Mouse (Mus musculus) spleen, postnatal 36 days (tissue): ENCODE results near the gene Yeats2.
"Not testable (repeated sequence)": the region's sequence is repeated elsewhere in the genome, so short reads cannot be mapped to it uniquely, and the experiment has no call there.

Experiments used
- DNase-seq, 2 experiments: peaks; one replicate each; pipeline ENCODE4 v3.0.0; 2022; ENCODE audit warnings: low spot score in 2 of 2, mixed read lengths in 1 of 2

Gene Yeats2

DNA sequence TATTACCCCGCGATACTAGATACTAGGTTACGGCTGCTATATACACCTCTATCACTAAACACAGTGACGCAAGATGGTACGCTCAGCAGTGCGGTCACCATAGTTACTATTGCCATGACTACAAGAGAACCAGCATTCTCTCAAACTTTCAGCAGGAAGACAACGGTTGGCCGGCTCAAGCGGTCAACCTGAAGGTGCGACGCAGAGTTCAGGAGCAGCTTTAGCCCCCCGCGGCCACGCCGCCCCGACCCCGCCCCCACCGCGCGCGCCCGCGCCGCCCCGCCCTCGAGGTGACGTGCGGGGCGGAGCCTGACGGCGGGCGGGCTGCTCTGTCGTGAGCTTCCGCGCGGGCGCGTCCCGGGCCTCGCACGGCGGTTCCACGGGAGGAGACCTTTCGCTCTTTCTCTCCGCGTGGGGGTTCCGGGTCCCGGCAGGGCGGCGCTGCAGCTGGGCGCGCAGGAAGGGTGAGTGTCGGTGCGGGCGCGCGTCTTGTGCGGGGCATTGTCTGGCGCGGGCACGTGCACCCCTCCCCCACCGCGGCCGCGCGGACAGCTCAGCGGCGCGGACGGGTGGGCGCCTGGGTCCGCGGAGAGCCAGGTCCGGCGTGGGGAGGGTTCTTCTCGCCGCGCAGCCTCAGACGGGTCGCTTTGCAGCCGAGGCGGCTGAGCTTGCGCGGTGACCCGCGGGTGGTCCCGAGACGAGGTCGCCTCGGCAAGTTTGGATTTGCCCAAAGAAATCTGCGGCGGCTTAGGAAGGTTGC lies at the start of gene Yeats2:
TSS of gene Yeats2 (plus strand) at position 292 of the 760 bp plus-strand sequence.
- peak; percentile 80 to 82 for DNase-seq

DNA sequence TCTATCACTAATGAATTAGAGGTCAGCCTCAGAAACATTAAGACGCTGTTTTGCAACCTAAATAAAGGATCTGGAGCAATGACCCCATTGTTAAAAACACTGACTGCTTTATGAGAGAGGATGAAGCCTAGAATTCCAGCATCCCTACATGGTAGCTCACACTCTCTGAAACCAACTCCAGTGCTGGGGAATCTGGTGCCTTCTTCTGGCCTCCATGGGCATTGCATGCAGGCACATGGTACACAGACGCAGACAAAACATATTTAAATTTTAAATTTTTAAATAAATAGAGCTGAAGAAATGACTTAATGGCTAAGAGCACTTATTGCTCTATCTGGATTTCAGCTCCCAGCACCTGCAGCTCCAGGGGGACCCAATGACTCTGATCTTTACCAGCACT lies 44.9 kb upstream of the Yeats2 start:
- DNase-seq, result no peak

DNA sequence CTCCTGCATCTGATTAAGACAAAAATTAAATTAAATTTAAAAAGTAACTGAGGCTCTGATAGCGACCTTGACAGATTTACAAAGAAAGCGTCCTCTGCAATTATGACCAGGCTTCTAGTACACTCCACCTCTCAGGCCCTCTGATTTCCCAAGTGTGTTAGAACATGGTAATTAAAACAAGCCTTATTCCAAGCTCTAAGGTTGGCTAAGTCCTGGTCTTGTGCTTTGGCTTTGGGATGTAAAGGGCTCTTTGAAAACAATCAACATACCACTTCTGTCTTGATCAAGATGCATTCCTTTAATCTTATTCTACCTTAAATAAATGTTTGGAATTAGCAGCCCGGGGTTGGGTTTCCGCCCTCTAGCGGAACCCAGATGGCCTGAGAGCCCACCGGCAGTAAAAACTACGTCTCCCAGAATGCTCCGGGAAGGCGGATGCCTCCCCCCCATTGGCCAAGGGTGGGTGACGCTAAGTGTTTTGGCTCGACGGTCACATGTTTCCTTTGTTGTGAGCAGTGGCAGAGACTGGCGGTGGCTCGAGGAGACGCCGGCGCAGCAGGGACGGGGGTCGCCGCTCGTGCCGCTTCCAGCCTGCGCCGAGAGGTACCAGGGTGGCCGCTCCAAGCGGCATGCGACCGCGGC lies 43.7 kb upstream of the Yeats2 start, which contains the start of gene Klhl24:
TSS of gene Klhl24 (plus strand) at position 474 of the 642 bp plus-strand sequence.
- DNase-seq, result peak; percentile 94 to 96

DNA sequence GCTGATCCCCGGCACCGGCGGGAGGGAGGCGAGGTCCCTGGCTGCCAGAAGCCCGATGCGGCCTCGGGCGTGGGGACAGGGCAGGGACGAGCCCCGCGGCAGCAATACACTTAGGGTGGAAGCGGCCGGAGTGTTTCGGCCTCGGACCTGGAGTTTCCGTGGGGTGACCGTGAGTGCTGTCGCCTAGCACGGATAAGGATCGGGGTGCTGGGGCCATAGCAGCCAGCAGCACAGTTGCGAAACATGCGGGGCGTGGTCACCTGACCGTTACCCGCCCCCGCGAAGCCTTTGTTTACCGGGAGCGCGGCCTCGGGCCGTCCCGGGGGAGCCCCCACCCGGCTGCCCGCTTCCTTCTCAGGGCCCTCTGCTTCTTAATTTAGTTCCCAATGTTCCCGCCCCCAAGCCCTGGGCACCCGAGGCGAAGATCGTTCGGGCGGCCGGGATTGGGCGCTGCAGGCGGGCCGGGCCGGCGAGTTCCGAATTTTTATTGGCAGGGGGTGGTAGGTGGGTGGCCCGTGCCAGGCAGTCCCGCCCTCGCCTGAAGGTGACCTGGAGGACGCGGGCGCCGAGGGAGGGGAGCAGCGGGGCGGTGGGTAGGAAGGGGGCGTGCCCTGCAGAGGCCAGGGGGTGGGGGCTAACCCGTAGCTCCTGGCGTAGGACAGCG lies 43.0 kb upstream of the Yeats2 start:
- peak; percentile 97 to 98 for DNase-seq

DNA sequence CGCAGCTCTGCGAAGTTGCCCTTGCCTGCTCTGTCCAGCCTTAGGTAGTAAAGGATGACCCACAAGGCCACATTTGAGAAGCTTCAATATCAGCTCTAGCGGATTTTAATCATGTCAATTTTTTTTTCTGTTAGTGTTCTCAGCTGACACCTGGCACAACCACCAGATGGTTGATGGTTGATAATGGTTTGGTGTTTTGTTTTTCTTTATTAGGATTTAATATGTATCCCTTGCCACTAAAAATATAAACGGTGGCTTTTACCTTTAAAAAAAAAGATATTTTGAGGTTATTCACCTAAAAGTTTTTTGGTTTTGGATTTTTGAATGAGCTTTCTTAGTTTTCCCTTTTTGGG lies 42.5 kb upstream of the Yeats2 start:
- DNase-seq, result no peak

DNA sequence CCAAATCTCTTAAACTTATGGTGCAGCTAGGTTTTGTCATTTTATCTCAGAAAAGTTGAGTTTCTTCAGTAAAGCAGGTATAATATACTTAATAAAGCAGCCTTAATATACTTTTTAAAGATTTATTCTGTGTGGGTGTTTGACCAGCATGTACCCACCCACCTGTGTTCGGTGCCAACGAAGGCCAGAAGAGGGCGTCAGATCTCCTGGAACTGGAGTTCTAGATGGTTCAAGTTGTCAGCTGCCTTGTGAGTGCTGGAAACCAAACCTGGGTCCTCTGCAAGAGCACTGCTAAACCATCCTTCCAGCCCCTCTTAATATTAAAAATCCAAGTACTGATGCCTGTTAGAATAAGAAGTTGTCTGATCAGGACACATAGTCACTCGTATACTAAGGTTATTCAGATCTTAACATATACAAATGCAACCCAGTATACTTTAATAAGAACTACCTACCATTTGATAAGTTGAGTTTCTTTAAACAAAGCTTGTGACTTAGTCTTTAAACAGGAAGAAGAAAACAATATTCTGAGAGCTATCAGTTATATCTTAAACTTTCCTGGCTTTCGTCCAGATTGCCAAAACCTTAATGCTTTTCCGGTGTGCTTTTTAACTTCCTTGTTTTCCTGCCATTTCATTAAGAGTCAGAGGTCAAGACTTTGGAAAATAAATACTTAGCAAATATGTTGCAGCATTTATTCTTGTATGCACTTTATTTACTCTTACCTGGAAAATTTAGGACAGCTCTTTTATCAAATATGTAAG lies 41.8 kb upstream of the Yeats2 start:
- peak; percentile 13 to 29 for DNase-seq

DNA sequence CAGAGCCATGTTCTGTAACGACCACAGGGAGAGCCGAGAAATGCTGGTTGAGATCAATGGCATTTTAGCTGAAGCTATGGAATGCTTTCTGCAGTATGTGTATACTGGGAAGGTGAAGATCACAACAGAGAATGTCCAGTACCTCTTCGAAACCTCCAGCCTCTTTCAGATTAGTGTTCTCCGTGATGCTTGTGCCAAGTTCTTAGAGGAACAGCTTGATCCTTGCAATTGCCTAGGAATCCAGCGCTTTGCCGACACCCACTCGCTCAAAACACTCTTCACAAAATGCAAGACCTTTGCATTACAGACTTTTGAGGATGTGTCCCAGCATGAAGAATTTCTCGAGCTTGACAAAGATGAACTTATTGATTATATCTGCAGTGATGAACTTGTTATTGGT lies 33.9 kb upstream of the Yeats2 start:
- DNase-seq, result no peak

DNA sequence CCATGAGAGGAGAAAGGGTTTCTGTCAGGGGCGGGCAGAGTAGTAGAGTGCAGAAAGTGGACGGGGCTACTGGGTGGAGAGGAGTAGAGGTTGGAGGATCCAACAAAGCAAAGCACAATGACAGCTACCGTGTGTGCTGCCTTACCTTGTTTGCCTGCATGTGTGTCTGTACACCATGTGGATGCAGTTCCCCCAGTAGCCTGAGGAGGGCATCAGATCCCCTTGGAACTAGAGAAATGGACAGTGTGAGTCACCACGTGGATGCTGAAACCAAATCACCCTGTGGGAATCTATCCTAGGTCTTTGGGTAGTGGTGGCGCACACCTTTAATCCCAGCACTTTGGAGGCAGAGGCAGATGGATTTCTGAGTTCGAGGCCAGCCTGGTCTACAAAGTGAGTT lies 31.9 kb upstream of the Yeats2 start:
- DNase-seq, result no peak

DNA sequence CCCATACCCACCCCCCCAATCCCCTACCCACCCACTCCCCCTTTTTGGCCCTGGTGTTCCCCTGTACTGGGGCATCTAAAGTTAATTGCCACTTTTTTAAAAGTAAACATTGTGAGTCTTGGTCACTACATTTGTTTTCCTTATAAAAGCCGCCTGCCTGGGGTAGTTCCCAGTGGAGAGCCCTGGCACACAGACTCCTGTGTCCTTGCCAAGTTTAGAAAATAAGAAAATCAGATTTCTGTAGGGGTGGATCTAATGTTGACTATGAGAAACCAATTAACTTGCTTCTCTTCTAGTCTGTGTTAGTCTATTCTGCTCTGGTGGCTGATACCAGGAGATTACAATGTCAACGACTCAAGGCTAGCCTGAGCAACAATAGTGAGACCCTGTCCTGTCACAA lies 28.2 kb upstream of the Yeats2 start:
- no peak for DNase-seq

DNA sequence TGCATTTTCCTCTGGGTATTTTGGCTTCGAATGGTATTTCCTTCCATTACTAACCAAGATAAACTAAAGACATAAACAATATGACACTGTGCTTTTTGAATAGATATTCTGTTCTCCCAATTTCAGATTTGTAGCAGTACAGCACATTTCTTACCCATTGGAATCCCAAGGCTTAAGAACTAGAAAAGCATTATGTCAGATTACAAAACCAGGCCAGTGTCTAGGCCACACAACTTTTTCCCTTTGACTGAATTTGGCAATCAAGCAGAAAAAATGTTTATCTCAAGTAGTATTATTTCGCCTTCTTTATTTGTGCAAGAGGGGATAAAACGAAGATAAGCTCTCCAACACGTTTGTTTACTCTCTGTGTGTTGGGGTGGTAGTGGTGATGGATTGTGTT lies 24.8 kb upstream of the Yeats2 start:
- no peak for DNase-seq

DNA sequence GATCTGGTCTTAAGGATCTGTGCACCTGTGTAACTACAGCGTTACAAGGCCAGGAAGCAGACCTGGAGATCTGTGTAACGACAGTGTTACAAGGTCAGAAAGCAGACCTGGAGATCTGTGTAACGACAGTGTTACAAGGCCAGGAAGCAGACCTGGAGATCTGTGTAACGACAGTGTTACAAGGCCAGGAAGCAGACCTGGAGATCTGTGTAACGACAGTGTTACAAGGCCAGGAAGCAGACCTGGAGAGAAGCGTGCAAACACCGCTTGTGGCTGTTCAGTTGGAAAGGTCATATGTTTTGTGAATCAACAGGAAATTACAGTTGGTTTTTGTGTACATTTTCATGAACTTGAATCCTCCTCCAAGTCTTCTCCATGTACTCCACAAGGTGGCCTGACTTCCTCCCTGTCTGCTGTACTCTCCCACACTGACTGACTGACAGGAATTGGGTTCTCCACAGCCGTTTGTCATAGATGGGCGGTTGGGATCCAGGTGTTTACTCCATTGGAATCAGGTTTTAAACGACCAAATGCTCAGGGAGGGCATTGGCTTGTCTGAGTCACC lies 14.5 kb upstream of the Yeats2 start:
- DNase-seq, result not testable (repeated sequence)

DNA sequence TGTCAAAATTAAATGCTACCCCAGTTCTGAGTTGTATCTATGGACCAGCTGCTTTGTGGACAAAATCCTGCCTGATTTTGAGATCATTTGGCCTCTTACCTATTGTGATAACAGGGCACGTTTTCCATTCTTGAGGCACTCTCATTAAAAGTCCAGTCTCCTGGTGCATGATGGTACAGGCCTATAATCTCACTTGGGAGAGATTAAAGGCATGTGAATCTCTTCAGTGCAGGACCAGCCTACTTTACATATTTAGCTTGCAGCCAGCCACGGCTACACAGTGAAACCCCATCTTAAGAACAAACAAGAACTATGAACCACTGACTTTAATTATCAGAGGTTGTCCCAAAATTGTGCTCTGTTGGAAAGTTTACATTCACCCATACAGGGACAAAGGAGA lies 10.5 kb upstream of the Yeats2 start:
- DNase-seq, result no peak

DNA sequence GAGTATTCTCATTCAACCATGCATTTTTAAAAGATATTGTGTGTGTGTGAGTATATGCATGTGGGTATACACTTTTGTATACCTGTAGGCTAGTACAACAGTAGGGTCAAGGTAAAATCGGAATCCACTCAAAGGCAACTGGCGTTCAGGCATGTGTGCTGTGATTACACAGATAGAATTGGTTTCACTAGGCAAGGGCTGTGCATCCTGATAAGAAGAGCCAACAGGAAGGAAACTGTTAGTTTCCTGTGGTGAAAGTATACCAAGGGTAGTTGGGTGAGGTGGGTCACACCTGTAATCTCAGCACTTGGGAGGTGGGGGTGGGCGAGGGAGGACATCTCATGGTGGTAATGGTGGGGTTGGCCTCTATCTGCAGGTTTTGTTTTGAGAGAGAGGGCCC lies 3.7 kb downstream of the Yeats2 start:
- DNase-seq, result no peak

DNA sequence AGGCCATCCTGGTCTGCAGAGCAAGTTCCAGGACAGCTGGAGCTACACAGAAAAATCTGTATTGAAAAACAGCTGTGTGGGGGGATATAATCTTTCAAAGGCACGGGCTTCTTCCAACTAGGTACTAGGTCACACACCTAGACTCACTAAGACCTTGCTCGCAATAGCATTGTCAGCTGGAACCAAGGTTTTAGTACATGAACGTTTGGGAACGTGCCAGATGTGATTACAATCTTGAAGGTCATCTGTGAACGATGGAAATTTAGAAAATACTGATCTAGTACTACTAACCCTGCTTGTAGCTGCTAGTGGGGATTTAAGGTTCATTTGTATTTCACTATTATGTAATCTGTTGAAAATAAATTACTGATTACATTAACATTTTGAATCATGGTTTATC lies 11.1 kb downstream of the Yeats2 start:
- DNase-seq, result no peak

DNA sequence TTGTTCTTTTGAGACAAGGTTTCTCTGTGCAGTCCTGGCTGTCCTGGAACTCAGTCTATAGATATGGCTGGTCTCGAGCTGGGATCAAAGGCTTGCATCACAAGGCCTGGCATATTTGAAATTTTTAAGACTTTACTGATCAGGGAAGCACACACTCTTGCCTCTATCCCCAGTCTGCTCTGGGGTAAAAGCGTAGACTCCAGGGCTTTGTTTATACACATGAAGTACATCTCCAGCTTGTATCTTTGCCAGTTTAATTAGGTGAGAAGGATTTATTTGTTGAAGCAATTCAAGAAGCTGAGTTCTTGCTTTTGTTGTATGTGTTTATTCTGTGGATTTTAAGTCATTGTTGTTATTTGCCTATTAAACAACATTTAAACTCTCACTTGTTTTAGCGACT lies 12.9 kb downstream of the Yeats2 start:
- no peak for DNase-seq

DNA sequence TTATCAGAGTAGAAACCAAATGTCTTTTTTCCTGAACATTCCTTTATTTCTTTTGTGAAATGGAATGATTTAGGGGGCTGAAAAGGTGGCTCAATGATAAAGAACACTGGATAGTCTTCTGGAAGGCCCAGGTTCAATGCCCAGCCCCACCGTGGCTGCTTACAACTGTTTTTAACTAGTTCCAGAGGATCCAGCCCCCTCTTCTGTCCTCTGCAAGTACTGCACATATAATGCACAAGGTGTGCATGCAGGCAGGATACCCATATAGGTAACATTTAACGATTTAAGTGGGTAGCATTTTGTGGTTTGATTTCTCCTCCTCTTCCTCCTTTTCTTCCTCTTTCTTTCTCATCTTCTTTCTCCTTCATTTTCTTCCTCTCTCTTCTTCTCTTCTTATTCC lies 19.3 kb downstream of the Yeats2 start:
- no peak for DNase-seq

DNA sequence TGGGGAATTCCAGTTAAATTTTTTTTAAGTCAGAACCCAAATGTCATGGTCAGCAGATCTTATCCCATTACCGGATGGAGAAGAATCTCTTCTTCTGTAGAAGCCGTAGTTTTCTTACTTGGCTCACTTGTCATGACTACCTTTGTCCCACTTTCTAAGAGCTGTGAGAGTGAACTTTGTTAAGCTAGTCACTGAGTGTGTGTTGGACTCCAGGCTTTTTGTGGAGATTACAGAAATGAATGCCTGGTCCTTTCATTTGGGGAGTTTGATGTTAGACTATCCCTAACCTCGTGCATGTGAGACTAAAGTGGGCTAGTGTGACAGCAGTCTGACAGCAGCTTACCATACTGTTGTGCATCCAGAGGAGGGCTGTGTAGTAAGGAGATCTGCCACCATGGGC lies 28.2 kb downstream of the Yeats2 start:
- no peak for DNase-seq

DNA sequence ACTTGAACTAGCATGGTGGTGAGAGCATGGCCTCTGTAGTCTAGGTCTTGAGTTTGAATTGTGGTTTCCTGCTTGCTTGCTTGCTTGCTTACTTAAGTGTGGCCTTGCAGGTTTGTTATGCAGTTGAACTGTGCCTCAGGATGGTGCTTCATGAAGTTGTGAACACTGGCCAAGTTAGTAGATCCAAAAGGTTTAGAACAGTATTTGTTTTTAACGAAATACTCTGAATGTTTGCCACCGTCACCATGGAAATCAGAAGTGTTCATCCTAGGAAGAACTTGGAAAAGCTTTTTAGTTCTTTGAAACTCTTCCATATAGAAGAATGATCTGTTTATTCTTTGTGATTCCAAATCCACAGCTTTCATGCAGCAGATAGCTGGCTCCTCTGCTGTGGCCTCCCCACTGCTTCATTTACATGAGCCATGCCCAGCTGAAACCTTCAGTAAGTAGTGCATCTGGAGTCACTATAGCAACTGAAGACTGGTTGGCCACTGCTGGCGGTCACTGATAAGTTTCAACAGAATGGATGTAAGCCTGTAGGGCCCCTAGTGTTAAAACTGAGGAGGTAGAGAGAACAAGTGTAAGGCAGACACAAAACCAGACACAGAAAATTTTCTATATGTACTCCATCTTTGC lies 28.7 kb downstream of the Yeats2 start:
- peak in 1 of 2 experiments; percentile 6 for DNase-seq

DNA sequence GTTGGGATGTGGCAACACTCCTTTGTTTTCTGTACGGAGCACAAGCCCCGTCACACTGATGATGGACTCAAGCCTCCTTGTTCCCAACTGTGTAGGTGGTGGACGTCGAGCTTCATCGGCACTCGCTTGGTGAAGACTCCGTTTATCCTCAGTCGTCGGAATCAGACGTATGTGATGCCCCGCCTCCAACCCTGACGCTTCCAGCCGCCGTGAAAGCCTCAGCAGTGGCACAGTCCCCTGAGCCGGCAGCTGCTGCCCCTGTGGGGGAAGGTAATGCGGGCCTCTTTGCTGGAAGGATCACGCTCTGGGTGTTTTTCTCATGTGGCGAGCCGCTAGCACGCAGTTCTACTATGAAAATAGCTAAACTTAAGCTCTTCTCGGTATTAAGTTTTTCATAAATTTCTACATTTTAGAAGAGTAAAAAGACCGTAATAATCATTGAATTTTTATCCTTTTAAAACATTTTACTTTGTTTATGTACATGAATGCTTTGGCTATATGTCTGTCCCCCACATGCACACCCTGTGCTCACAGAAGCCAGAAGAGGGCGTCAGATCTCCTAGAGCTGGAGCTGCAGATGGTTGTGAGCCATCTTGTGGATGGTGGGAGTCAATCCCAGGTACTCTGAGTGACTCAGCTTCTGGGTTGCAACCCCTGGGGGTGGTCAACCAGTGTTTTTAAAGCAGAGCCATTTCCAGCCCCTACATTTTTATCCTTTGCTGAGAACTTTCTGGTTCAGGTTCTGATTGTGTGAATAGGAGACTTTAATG lies 38.7 kb downstream of the Yeats2 start:
- no peak for DNase-seq

DNA sequence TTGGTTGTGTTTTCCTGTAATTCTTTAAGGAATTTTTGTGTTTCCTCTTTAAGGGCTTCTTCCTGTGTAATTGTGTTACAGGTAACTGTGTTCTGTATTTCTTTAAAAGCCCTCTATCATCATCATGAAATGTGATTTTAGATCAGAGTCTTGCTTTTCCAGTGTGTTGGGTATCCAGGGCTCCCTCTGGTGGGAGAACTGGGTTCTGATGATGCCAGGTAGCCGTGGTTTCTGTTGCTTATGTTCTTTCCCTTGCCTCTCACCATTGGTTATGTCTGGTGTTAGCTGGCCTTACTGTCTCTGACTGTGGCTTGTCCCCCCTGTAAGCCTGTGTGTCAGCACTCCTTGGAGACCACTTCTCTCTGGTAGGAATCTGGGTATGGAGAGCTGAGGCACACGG lies 44.5 kb downstream of the Yeats2 start:
- DNase-seq, result no peak
